Mouse (Mus musculus) retina, adult 2 months (tissue): ENCODE results near the gene Rbfox1.

Source experiments
- DNase-seq: peaks from one replicate; pipeline ENCODE4 v3.0.0-alpha.2; 2012; ENCODE audit warnings: low read depth, low spot score

Gene Rbfox1

DNA sequence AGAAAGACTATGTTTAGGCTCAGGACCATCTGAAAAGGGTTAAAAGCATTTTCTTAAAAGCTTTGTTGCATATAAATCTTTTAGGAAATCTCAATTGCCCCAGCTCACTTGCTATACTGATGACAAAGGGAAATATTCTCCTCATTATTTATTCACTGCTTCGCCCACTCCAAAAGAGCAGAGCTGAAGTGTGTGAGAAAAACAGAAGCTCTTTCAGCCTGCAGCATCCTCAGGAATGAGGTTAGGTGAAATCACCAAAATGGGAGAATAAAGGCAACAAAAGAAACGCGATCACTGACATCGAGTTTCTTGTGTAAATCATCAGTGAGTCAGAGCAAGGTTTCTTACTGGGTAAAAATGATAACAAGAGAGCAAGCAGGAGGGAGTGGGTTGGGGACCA is 1469.0 kb downstream of the Rbfox1 start:
- DNase-seq, result no peak

DNA sequence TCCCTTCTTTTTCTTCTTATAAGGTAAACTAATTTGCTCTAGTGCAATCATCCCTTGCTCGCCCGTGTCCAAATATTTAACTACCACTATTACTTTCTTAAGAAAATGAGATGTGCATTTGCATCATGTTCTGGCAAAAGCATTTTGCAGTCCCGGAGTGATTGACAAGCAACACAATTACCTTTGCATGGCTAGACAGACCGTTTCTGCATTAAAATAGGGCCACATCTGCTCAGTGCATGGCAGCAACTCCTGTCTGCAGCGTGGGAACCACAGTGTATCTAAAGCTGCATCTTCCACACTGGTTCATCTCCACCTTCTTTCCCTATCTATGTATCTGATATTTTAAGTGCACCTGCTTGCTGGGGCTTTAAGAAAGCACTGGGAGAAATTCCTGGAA is 1473.9 kb downstream of the Rbfox1 start:
- DNase-seq, result no peak

DNA sequence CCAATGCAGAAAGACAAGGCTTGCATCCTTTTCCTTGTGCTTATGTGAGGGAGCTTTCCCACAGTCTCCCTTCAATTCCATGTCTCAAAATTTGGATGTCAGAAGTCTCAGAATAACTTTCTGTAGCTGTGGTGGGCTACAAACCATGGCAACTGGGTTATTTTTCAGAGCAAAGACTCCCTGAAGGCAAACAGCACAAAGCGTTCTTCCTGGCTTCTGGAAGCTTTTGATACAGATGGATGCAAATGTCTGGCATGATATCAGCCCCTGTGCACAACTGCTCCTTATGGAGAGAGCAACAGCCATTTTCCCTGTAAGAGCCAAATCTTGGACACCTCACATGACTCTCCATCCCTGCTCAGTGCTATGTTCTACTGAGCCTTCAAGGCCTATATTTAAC is 1475.6 kb downstream of the Rbfox1 start:
- DNase-seq, result no peak

DNA sequence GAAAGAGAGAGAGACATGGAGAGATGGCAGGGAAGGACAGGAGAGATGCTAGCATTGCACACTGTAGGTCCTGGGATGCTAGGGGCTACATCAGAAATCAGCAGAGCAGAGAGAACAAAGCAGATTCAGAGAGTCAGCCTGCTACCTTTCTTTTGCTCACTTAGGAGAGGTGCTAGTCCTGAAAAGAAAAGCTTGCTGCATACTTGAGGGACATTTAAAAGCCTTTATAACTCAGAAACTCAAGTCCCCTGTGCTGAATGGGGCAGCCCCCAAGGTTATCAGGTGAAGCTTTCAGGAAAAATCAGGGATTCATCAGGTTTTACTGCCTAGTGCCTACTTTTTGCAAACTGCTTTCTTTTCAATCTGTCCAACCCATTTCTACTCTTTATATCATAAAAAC is 1480.7 kb downstream of the Rbfox1 start:
- DNase-seq, result no peak

DNA sequence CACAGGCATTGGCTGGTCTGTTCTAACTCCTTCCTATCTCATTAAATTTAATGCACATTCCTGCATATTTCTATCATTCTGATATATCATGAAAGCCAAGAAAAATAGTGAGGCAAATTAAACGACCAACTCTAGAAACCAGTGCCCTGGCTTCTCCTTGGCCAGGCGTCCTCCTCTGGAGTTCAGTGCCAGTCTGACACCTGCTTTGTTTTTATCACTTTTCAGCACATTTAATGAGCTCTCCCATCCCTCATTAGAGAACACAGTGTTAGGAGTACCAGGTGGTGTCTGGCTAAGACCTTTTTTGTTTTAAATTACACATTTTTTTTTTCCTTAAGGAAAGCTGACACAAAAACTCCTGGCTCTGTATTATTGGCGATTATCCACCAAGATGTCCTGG is 1489.0 kb downstream of the Rbfox1 start:
- no peak for DNase-seq

DNA sequence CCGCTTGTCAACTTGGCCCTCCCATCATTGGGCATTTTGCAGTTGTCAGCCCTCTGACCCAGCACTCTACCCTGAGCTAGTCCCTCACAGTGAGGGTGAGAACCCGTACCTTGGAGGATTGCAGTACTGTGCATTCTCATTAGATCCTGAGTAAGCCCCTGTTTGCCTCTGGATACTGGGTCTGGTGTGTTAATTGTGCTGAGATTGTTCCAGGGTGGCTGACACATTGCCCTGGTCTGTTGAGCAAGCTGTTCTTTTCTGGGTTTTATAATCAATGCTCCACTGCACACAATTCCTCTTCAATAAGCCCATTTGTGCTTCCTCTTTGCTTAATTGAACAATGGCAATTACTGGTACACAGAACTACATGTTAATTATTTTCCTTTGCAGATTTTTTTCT is 1489.5 kb downstream of the Rbfox1 start:
- no peak for DNase-seq

DNA sequence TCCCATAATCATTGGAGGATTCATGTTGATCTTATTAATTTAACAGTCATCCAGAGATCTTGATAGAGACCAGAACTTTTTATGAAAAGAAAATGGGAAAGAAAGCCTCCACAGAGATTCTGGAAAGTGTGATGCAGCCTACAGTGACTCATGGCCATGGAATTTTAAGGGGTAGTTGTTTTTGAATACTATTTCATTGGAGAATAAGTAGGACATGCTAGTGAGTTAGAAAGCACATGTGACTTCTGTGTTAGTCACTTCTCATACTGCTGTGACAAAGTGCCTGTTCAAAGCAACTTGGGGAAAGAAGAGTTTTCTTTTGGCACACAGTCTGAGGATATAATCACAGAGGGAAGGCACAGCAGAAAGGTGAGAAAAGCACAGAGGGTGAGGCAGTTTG is 1510.9 kb downstream of the Rbfox1 start:
- DNase-seq, result no peak

DNA sequence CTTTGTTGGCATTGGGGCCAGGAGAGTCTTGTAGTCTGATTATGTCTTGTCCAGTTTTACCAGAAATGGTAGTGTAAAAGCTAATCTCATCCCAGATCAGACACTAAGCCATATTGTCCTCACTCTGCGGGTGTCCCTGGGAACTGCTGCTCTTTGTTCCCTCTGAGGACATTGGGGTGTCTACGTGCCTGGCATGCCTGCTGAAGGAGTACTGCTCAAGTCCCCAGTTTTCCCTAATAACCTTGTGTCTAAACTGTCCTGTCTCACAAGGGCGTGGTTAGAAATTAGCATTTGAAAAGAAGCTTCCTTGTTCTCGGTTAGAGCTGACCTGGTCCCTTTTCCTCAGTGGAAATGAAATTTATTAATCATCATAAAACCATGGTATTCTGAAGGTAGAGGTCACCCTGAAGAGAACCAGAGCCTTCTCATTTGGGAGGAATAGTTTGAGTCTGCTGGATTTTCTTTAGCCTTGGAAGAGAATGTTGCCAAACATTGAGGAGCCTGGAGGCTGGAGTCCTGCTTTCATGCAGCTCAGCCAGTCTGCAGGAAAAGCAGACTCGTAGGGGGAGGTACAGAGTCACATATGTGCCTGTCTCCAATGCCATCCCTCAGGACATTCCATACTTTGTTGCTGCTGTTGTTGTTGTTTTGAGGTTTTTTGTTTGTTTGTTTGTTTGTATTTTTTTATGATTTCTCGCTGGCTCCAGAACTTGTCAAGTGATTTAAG is 1519.8 kb downstream of the Rbfox1 start:
- no peak for DNase-seq

DNA sequence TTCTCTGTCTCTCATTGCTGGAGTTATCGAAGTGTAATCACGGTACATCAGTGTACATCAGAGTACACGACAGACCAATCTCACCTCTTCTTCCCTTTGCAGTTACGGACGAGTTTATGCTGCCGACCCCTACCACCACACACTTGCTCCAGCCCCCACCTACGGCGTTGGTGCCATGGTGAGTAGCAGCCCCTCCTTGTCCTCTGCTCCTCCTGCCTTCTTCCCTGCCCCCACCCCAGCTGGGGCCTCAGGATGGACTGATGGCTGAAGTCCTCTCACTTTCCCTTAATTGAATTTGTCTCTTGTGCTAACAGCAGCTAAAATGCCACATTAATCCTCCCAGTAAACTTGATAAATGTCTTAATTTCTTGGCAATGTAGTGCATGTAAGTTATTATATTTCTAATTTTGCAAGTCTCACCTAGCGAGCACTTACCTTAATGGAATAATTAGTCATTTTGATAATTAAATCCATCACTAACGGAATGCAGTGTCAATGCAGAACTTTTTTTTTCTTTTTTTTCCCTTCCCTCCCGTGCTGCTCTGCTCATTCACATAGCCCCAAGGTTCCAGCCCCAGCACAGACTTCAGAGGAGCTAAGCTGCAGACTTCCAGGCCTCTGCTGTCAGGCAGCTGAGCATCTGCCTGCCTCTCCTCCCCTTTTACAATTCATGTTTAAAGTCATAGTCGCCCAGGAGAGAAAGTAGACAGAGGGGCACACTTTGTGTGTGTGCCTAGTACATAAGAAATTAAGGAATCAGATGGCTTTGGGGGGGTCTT is 1522.9 kb downstream of the Rbfox1 start:
- no peak for DNase-seq

DNA sequence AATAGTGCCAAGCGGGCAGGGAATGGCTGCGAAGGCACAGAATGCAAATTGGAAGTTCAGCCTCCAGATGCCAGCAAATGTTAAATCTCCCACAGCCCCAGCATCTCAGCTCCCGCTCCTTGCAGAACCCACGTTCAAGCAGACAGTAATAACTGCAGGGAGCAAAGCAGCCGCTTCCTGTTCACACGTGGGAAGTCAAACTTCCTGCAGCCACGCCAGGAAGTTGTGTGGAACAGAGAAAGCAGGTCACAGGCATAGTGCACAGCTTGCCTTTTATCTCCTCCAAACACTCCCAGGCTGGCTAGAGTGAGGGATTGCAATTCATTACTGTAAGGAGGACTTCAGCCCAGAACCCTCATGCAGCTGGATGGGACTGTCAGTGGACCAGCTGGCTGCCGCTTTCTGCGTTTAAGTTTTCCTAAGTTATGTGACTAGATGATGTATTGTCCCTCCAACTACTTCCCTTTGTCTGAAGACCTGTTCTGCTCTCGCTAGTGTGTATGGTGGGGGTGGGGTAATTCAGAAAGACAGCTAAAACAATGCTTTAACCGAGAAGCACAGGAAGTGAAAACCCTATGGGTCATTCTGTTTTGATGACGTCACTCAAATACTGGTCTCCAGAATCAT is 1534.6 kb downstream of the Rbfox1 start:
- DNase-seq, result no peak

DNA sequence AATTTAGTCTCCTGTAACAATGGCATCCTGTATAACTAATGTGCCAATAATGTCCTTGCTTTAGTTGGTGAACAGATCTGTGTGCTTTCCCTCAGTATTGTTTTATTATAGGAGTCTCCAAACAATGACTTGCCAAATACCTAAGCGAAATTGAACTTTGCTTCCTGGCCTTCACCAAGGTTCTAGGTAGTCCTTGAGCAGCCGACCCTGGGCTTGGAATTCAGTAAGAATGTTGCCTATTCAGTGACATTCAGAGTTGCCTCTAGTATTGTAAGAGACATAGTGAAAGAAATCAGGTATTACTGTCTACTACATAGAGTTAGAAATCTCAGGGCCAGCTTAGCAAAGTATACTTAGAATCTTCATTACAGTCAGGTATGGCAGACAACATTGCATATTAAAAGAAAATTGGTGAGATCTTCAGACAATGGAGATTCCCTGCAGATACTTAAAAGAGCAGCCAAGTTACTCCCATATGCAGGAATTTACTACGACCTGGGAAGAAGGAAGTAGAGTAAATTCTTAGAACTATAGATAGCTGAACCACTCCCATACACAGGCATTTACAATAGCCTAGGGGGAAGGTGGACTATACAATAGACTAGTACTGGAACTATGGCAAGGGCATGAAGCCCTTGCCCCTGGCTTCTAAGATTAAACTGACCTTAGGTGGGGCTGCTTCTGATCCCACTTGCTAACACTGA is 1540.4 kb downstream of the Rbfox1 start:
- no peak for DNase-seq

DNA sequence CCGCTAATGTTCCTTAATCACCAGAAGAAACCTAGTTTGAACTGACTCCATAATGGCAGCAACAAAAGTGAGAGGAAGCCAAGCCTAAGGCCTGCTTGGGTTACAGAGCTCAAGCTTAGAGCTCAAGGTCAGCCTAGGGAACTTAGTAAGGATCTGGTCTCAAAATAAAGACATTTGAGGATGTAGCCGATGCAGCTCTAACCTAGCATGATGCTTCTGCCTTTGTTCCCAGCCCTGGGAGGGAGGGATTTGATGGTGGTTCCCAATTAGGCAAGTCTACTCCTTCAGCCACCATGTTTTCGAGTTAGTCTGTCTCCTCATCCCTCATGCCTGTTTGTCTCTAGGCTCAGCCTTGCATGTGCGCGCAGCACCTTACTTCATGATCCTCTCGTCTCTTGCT is 1548.1 kb downstream of the Rbfox1 start:
- no peak for DNase-seq

DNA sequence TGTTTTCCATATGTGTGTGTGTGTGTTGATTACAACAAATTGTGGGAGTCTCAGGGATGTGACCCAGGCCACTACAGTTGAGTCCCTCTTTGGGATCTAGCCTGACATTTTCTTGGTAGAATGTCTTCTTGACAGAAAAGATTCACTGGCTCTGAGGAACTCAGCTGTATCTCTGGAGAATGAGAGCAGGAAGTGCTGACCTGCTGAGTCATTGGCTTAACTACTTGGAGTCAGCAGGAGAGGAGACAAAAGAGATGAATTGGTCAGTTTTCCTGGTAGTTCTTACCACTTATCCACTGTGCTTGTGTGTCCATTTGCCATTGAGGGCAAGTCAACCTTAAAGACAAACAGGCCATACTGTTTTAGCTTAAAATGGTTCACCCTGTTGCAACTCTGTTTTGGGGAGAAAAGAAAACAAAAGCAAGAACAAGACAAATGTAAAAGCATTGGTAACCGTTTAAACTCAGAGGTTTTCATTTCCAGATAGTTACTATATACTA is 1561.7 kb downstream of the Rbfox1 start:
- no peak for DNase-seq

DNA sequence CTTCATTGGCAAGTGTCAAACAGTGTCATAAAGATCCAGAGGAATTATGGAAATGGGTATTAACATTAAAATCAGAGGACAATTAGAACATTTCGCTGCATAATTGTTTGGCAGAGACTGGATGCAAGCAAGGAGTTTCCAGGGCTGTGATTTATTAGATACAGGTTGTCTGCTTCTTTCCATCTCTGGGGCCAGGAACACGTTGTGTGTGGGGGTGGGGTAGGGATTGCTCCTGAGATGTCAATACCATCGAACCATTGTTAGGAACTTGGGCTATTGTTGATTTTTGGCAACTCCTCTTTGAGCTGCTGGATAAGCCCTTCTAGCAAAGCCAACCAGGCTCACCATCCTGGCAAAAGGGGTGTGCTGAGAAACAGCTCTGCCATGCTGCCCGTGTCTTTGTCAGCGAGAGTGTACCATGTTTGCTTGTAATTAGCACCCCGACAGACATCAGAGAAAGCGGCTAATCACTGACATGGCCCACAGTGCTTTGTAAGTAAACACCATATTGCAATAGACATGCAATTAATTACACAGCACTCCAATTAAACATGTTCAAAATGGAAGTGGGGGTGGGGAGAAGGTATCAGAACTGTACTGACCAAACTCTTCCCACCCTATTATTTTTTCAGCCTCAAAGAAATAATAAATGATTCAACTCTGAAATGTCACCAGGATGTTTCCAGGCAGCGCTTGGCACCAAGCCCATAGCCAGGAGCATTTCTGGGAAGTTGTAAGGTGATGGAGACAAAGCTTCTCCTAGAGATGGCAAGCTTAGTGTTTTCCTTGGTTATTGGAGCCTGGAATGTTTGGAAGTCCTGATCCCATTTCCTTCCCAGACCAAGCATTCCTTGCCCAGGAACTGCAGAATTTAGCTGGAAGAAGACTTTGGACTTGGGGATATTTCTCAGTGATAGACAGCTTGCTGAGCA is 1562.8 kb downstream of the Rbfox1 start:
- DNase-seq, result no peak

DNA sequence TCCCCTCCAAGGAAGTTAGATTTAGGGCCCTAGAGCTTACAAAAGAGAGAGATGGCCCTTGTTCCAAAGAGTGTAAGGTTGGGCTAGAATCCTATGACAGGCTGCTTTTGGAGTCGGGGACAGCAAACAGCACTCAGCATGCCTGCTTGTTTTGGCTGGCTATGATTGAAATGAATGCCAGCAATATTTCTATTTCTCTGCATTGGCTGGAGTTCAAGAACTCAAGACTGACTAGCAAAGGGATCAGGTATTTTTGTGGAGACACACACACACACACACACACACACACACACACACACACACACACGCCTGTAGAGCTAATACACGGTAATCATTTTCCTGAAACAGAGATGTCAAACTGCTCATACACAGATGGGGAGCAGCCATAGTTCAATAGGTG is 1566.0 kb downstream of the Rbfox1 start:
- DNase-seq, result no peak

DNA sequence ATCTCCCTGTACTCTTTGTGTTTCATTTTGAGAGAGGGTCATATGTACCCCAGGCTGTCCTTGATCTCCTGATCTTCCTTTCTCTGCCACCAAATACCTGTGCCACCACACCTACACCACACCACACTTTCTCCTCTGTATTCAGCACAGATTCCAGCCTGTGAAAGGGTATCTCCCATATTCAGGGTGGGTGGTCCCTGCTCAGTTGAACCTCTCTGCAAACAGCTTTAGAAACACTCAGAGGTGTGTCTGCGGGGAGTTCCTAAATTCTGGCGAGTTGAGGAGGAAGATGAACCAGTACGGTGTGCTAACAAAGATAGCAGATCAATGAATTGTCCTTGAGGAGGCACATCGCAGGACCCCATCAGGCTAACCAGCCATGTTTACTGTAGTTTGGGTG is 1572.4 kb downstream of the Rbfox1 start:
- DNase-seq, result no peak
